Mouse (Mus musculus) kidney, adult 18-20 months (tissue): ENCODE measurements around the gene Rora.

Experiments
- DNase-seq: peaks from one replicate; pipeline ENCODE4 v3.0.0; 2021

Rora gene

DNA sequence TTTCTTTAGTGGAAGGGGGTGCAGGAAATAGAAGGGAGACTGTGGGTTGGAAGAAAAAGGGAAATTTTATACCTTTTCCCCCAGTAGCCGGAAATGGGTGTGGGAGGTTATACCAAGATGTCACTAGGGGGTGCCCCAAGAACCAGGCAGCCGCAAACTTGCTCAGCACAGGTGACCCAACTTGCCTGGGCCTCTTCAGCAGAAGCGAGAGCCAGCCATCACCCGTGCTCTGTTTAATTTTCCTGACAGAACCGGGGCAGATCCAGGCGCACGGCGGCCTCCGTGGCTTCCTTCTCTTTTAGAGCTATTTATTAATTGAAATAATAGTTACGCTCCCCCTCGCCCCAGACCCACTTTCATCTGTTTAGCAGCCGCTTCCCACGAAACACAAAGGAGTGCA, 313.0 kb downstream of the Rora start:
- DNase-seq = peak; percentile 18

DNA sequence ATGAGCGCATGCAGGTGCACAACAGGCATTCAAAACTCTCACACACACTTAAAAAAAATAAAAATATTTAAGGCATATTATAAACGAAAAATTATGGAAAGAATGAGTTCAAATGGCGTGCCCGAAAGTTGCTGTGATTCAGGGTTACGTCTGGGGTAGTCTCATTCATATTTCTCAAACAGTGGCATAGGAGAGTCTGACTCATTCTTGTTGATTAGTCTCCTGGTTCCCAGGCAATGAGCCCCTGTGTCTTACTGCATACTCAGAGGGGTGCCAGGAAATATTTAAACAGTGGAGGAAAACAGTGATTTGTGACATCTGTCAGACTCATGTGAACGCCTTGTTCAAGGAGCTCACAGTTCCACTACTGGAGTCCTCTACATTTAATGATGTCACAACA, 316.5 kb downstream of the Rora start:
- DNase-seq = no peak

DNA sequence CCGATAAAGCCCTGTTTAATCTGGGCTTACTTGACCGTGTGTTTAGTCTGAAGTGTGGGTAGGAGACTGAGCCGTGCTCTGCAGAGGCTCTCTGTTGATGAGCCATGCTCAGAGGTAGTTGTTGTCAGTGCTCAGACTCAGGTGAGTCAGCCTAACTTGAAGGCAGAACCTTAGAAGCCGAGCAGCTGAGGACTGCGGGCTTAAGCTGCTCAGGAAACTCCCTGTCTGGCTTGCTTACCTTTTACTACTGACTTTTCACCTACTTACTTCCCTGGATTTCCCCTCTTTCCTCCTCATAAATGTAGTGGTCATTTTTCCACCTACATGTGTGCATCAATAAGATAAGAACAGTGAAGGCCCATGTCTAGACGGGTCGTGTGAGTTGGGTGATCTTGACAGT, 318.7 kb downstream of the Rora start:
- DNase-seq = no peak

DNA sequence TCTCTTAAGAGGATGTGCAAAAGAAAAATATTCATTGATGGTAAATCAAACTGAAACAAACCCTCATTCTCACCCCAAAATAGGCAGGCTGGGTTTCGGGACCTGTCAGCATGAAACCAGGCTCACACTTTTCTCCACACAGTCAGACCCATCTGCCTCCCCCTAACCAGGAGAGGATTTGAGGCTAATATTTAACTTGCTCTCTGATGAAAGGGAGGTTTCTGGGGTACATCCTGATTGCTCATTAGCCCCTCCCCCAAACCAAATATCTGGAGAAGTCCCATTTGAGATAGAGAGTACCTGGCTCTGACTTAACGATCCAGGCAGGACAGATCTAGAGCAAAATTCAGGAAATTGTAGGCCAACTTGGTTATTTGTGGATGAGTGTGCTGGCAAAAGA, 320.9 kb downstream of the Rora start:
- no peak for DNase-seq

DNA sequence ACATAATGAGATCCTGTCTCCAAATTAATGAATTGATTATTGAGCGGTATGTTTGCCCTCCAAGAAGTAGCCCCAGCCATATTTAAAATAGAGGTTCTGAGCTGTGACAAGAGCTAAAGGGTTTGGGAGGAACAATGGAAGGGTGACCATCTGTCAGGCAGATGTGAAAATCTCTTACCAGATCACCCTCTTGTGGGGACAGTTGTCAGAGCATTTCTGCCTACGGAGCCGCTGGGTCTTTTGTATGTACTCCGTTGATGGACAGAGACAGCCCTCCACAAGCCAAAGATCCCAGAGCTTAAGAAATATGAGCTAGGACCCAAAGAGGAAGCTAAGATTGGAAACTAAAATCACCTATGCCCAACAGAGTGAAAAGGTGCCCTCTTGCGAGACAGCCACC, 322.6 kb downstream of the Rora start:
- DNase-seq = no peak

DNA sequence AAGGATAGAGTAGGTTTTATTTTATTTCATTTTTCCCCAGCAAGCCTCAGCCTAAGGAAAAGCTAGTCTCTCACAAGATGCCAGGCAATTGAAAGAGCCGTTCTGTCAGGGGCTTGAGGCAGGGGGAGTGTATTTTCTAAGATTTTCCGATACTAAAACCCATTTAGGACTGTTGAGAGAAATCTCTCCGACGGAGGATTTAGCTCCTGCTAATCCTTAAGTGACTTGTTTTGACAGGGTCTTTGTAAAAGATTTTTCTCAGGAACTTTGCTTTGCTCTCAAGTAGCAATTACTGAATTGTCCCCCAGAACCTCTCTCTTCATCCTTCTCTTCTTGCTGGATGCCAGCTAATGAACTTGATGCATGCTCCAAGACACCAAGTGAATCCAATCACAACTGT, 323.3 kb downstream of the Rora start:
- no peak for DNase-seq

DNA sequence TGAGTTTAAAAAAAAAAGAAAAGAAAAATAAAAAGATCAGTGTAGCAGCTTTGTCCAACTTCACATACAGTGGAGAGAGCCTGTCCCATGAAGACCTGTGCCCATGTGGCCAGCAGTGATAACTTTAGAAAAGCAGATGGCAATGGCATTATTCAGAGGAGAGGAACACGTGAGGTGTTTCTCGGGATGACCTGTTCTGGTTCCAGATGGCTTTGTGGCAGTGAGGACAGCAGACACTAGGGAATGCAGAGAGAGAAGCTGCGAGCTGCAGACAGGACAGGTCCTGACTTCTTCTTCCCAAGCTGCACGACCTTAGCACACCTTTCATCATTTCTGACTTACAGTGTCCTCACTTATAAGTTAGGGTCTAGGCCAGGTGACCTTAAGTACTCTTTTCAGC, 325.1 kb downstream of the Rora start:
- DNase-seq = no peak

DNA sequence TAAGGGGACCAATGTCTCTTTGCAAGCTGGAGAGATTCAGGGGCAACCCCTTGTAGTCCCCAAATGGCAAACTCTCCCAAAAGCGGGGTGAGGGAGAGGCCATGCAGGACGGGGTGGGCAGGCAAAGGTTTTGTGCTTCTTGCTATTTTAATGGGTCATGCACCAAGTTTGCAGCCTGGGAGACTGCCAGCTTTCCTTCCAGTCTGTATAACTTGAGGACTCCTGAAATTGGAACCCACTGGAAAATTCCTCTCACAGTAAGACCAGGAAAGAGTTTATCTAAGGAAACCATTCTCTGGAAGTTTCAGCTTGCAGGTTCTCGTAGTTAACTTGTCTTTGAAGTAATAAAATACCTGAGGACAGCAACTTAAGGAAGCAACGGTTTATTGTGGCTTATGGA, 326.5 kb downstream of the Rora start:
- no peak for DNase-seq

DNA sequence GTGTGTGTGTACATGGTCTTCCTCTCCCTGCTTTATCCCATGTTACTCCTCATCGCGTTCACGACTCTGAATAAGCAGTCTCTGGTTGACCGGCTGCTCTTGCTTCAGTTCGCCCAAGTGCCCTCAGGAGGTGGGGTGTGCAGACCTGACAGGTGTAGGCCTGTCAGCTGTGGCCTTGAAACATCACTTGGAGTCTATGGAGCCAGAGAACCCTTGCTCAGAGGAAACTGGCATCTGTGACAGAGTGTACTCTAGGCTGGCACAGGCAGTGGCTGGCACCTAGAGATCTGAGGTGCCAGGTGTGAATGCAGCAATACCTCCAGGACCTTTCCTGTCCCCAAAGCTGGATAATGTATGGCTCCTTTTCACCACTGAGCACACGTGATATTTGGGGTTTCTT, 331.5 kb downstream of the Rora start:
- no peak for DNase-seq

DNA sequence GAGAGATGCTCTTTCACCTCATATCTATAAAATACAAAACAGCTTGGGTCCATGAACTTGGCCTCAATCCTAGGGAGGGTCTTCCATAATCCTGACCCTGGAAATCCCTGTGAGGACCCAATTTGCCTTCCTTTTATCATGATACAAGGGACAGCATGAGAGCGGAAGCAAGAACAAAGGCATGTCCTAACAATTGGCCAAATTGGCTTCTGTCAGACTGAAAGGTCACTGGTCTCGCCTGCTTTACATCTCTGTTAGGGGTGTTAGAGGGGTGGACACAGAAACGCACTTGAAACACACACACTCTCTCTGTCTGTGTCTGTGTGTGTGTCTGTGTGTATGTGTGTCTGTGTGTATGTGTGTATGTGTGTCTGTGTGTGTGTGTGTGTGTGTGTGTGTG, 332.2 kb downstream of the Rora start:
- DNase-seq = no peak

DNA sequence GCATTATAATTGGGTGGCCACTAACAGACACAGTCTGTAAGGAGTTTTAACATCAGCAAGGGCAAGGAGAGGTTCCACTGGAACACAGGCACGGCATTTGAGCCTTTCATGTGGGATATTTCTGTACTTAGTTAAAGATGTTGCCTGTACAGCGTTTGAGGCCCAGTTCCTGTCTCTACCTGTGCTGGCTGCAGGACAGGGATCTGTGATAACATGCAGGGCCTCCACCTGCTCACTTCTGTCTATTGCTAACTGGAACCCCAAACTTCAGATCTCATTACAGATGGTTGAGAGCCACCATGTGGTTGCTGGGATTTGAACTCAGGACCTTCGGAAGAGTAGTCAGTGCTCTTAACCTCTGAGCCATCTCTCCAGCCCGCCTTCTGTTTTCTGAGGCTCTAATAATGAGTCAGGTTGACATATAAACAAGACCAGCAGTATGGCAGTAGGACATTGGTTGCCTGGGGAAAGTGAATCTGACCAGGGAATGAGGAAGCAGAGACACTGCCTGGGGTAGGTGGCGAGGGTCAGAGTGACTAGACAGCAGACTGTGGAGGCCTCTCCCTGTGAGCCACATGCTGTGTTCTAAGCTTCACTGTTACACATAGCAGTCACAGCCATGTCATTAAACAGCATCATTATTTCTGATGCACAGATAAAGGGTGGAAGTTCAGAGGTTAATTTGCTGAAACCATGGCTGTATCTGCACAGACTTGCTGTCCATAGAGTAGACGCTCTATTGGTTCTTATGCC, 333.9 kb downstream of the Rora start:
- no peak for DNase-seq

DNA sequence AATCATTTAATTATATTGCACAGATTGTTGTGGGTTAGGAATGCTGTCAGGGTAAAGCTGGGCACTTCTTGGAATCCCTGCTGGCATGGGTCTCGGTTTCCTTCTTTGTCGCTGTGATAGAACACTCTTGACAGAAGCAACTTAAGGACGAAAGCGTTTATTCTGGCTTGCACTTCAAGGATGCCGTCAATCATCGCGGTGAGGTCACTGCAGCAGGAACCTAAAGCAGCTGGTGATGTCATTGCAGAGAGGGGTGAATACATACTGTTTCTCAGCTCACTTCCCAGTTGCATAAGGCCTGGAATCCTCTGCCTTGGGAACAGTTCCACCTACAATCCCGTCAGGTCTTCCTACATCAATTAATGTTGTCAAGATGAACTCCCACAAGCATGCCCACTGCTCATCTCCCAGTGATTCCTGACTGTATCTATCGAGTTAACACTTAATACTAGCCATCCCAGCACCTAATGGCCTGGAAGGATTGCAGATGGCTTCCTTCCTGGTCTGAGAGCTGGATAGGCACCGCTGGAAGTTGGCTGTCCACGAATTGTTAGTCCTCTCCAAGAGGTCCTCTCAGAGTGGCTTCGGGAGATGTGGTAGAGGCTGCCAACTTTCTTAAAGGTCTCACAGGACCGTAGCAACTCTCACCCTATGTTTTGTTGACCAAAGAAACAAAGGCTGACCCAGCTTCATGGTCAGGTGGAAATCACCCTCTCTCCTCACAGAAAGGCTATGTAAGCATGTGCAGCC, 334.8 kb downstream of the Rora start:
- no peak for DNase-seq

DNA sequence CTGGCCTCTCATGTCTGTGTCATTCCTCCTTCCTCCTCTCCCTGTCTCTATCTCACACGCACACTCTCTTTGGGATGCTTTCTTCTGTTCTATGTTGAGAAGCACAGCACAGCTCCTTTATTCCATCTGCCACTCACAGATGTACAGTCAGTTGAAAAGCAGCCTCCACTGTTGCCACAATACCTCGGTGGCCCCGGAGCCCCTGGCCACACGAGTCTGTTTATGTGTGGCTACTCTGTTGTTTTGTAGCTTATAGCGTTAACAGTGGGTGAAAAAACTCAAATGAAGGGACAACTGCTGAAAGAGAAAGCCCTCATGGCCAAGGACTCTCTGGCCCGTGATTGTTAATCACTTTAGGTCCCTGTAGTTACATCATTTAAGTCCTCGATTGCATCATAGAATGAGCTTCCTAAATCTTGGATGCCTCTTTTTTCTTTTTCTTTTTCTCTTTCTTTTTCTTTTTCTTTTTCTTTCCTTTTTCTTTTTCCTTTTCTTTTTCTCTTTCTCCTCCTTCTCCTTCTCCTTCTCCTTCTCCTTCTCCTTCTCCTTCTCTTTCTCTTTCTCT, 336.4 kb downstream of the Rora start:
- DNase-seq = no peak

DNA sequence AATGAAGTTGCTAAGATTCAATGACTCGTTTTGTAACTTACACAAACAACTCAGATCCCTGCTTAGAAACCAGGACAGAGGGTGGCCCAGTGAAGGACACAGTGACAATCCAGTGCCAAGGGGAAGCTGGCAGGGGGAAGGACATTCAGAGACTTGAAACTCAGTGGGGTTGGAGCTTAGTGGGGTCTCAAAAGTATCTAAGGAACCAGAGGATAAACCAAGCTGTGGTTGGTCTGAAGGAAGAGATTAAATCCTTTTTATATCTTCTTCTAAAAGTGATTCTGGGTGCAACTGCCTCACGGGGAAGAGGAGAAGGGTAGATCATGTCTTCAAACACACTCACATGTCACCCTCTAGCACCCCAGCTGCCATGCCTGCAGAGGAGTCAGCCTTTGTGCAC, 340.3 kb downstream of the Rora start:
- no peak for DNase-seq

DNA sequence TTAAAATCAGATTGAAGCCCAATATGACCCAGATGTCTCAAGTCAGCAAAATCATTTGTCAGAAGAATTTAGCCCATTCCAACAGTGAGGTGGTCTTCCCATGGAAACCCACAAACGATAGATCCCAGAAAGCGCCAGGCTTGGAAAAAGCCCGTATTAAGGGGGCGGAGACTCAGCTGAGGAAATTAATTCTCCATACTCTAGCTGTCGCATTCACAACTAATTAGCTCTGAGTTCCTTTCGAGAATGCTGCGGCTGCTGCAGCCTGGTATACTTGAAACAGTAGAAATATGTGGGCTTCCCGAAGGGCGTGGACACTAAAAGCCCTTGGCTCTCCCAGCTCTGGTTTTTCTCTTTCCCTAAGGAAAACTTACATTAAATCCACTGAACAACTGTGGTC, 345.4 kb downstream of the Rora start:
- DNase-seq = no peak

DNA sequence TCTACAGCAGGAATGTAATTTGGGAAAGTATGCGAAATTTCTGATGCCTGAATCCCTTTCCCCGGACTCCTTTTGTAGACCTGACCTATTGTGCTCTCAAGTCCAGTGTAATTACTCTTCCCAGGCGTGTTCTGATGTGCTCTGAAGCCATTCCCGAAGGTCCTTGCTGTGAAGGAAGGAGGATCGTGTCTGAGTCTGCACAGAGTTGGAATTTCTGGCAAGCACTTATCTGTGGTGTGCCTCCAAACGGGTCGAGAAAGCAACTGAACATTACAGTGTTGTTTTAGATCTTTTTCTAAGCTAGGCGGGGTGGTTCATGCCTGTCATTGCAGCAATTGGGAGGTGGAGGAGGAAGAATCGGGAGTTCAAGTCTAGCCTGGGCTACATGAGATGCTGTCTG, 350.9 kb downstream of the Rora start:
- DNase-seq = no peak

DNA sequence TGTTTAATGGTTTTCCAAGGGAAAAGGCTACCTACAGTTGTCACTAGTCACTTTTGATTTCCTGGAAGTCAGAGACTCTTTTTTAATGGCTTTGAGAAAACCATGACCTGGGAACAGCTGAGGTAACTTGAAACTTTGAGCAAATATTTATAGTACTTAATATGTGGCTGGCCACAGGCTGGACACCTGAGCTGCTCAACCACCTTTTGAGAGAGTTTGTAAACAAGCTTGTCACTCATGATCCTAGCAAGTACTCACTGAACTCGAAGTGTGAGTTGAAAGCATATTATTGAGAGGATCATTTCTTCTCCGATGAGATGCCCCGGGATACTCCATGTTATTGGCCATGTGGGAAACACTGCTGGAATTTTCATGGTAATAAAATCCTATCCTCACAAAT, 353.1 kb downstream of the Rora start:
- DNase-seq = no peak

DNA sequence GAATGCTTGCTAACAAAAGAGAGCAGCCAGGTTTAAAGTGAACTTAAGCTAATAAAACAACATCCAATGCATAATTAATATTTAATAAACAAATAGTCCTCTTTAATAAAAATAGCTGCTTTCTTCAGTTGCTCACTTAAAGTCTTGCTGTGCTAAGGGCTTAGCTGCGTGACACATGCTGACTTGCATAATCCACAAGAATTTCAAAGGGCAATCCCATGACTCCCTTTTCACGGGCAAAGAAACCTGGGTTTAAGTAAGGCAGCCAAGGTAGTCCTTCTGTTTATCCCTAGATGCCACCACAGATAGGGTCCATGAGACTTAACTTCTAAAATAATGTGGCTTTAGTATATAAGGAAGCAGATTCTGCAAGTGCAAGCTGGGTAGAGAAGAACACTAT, 355.1 kb downstream of the Rora start:
- DNase-seq = no peak

DNA sequence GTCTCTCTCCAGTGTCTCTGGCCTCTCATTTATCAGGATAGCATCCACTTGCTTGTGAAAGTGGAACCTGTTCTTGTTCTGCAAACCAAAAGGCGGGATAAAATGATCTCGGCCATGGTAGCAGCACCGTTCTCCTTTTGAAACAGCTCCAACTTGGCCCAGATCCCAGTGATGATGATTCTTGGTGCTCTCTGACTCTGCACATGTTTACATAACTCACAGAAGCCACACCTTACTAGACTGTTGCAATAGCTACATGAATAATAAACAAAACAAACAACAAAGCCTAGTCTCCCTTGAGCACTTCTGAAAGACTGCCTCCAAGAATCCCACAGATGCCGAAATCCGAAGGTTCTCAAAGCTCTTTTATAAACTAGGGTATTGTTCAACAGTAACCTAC, 357.3 kb downstream of the Rora start:
- DNase-seq = peak; percentile 30

DNA sequence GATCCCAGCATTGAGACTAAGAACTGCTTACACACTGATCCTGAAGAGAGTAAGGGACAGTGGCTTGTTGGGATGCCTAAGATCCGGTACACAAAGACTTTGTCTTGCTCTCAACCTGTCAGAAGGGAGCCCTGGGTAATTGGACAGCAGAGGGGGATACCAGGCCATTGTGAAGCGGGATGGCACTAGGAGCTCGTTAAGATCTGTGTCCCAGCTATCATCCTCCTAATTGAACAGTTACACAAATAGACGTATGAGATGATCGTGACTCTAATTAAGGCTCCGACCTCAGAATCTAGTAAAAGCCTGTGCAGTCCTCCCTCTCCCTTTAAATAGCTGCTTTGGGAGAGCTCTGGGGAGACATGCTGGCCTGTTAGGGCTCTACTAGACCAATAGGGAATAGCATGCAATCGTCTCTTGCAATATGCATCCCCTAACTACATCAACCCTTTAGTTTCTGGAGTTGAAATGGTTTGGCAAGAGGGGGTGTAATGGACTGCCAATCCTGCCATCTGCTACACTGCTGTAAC, 359.7 kb downstream of the Rora start:
- DNase-seq = no peak

DNA sequence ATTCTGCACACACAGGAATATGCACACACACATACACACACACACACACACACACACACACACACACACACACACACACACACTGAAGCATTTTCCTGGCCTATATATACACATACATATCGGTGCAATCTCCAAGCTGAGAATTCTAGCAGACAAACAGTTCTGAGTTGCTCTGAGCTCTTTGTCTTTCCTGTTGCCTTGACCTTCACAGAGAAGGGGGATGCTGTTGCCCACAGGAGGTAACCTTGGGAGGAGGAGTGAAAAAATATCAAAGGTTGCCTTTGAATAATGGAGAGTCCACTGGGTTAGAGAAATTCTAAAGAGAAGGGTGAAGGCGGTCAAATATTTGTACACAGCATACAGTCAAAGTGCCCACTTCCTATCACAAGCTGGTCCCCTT, 360.6 kb downstream of the Rora start:
- no peak for DNase-seq

DNA sequence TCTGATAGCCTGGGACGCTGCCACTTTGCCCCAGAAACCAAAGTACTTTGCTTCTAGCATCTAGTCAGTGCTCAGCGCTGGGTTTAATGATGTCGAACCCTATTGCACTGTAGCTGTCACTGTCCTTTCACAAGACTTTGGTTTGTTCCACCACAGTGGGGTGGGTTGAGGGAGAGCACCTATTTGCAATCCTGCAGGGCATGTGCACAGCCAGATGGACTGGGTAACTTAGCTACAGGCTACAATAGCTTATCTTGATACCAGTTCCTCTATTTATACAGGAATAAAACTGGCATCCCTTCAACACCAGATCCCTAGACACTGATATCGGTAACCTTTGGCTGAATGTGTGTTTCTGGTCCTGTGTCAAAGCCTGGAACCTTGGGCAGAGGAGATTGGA, 366.8 kb downstream of the Rora start:
- no peak for DNase-seq

DNA sequence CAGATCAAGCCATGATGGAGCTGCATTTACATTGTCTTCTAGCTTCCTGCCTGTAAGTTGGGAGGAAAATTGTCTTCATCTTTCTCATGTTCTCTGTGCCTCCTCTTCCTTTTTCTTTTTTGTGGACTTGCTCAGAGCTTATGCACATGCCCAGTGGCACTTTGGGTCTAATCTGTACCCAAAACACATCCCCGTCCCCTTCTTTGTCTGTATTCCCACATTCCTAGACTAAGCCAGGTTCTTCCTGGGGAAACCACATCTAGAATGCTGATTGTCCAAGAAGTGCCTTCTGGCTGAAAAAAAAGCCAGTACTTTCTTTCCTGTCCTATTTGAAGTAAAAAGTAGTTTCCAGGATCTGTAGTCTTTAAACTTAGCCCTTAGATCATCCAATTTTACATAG, 367.9 kb downstream of the Rora start:
- DNase-seq = no peak

DNA sequence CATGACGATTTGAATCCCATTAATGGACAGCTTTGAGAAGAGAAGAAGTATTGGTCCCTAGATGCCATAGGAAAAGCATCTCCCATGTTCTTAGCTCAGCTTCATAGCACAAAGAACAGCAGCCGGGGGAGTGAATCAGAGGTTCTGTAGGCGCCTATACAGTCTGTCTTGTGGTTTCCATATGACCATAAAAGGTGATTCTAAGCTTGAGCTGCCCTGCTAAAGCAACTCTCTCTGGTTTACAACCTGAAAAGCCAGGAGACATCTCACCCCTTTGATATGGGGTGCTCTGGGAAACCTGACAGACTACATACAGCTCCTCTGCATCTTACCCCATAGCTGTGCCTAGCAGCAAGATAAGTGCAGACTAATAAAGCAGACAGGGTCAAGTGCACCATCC, 369.7 kb downstream of the Rora start:
- DNase-seq = no peak
